Mouse (Mus musculus): ENCODE results near the gene Socs1. TPM values are rescaled to one million over a fixed set of nuclear protein-coding genes. Genes with fewer than 3 reads are reported as not detected.

Gene Socs1
- polyA plus RNA-seq (2015; fragmentation: Illumina TruSeq; extraction: RNeasy Lipid Tissue Mini Kit (QIAGEN cat#74804); ENCODE audit: insufficient read depth, low replicate concordance): 0.91 TPM

GRCm38 (mm10) chr16:10785371-10786231 is at the start of gene Socs1:
Socs1 (minus strand) TSS chr16:10785536.

GRCm38 (mm10) chr16:10812865-10813371 is 27.6 kb upstream of the Socs1 start, which contains the start of gene Gm11172:
Gm11172 (plus strand) TSS chr16:10812915.

GRCm38 (mm10) chr16:10805789-10806527 is 20.6 kb upstream of the Socs1 start, which contains the start of gene Prm1:
Prm1 (minus strand) TSS chr16:10805839.

GRCm38 (mm10) chr16:10796034-10796433 is 10.7 kb upstream of the Socs1 start, which contains the start of gene Prm2:
Prm2 (minus strand) TSS chr16:10796134.

GRCm38 (mm10) chr16:10790702-10791101 is 5.4 kb upstream of the Socs1 start, which contains the start of gene Prm3:
Prm3 (minus strand) TSS chr16:10790914.

GRCm38 (mm10) chr16:10788271-10788670 is 2.9 kb upstream of the Socs1 start, which contains the start of gene Tnp2:
Tnp2 (minus strand) TSS chr16:10788660.

Other genes starting within 250 kb of the Socs1 start
- 16.5 TPM for gene Dexi, start 242.5 kb downstream of the Socs1 start, polyA plus RNA-seq (2015; fragmentation: Illumina TruSeq; extraction: RNeasy Lipid Tissue Mini Kit (QIAGEN cat#74804); ENCODE audit: insufficient read depth, low replicate concordance)
- gene Clec16a, start 240.2 kb downstream of the Socs1 start, polyA plus RNA-seq (2015; fragmentation: Illumina TruSeq; extraction: RNeasy Lipid Tissue Mini Kit (QIAGEN cat#74804); ENCODE audit: insufficient read depth, low replicate concordance): 12.4 TPM
- gene Tnp2, start 3.1 kb upstream of the Socs1 start, polyA plus RNA-seq (2015; fragmentation: Illumina TruSeq; extraction: RNeasy Lipid Tissue Mini Kit (QIAGEN cat#74804); ENCODE audit: insufficient read depth, low replicate concordance): not detected
- gene Prm3, start 5.4 kb upstream of the Socs1 start, polyA plus RNA-seq (2015; fragmentation: Illumina TruSeq; extraction: RNeasy Lipid Tissue Mini Kit (QIAGEN cat#74804); ENCODE audit: insufficient read depth, low replicate concordance): not detected
- not detected for gene Prm2, start 10.6 kb upstream of the Socs1 start, polyA plus RNA-seq (2015; fragmentation: Illumina TruSeq; extraction: RNeasy Lipid Tissue Mini Kit (QIAGEN cat#74804); ENCODE audit: insufficient read depth, low replicate concordance)
- gene Prm1, start 20.3 kb upstream of the Socs1 start, polyA plus RNA-seq (2015; fragmentation: Illumina TruSeq; extraction: RNeasy Lipid Tissue Mini Kit (QIAGEN cat#74804); ENCODE audit: insufficient read depth, low replicate concordance): not detected
- gene Gm11172, start 27.4 kb upstream of the Socs1 start, polyA plus RNA-seq (2015; fragmentation: Illumina TruSeq; extraction: RNeasy Lipid Tissue Mini Kit (QIAGEN cat#74804); ENCODE audit: insufficient read depth, low replicate concordance): not detected
- gene Rmi2, start 49.5 kb upstream of the Socs1 start, polyA plus RNA-seq (2015; fragmentation: Illumina TruSeq; extraction: RNeasy Lipid Tissue Mini Kit (QIAGEN cat#74804); ENCODE audit: insufficient read depth, low replicate concordance): 1.9 TPM